Mouse (Mus musculus): ENCODE measurements around the gene Arfip1.
"Not testable (repeated sequence)": the region's sequence is repeated elsewhere in the genome, so short reads cannot be mapped to it uniquely, and the experiment has no call there.

Gene Arfip1

GRCm38 (mm10) chr3:84570501-84570900 is 11.9 kb downstream of the Arfip1 start:
- DNase-seq (ENCODE audit: low spot score) = no peak

- DNase-seq (ENCODE audit: low spot score) = no peak
Observed at GRCm38 (mm10) chr3:84569587-84569986, 12.8 kb downstream of the Arfip1 start.

- no peak for DNase-seq (ENCODE audit: low spot score)
Observed at GRCm38 (mm10) chr3:84568540-84568939, 13.9 kb downstream of the Arfip1 start.

DNA sequence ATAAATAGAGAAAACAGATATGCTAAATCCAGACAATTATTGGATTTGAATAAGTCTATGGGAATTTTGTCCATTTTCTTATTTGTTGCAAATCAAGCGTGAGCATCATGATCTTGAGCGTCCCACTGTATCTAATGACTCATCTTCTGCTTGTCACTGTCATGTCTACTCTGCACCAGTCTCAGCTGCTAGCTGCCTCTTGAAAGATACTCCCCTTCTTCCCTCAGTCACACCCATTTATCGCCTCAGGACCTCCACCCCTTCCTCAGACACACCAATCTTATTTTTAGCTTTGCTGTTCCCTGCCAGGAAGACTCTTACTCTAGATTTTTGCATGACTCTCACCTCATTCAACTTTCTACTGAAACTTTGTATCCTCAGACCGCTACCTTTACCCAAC is 19.0 kb downstream of the Arfip1 start:
- DNase-seq (ENCODE audit: low spot score) = no peak

GRCm38 (mm10) chr3:84562911-84563310 is 19.5 kb downstream of the Arfip1 start:
- DNase-seq (ENCODE audit: low spot score) = not testable (repeated sequence)

DNA sequence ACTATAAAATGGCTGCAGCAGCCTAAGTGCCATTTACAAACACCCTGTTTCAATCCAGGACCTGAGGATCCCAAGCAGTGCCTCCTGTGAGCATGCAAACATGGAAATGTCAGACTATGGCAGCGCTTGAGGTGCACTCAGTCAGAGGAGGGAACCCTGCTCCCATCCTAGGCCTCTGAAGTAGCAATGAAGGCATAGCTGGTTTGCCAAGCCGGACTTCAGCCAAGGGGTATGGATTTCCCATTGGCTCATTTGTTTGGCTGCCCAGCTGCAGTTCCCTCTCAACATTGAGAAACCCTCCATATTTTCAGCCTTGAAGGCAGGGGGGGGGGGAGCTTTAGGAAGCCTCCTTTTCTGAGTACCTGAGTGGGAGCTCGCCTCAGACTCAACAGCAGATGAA is 24.1 kb downstream of the Arfip1 start:
- DNase-seq (ENCODE audit: low spot score) = no peak

DNA sequence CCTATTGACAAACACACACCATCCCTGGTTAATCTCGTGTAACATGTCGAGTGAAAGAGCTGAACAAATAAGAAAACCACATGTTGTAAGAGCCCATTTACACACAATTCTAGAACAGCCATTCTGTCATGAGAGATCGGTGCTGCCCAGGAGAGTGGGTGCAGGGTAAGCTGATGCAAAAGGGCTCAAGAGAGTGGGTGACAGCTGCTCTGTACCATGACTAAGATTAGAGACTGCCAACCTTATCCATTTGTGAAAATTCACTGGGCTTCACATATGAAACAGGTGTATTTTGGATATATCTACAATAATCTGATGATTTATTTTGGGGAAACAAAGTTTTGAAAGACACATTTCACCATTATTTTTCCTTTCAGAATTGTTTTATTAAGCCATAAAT is 26.6 kb downstream of the Arfip1 start:
- DNase-seq (ENCODE audit: low spot score) = no peak

DNA sequence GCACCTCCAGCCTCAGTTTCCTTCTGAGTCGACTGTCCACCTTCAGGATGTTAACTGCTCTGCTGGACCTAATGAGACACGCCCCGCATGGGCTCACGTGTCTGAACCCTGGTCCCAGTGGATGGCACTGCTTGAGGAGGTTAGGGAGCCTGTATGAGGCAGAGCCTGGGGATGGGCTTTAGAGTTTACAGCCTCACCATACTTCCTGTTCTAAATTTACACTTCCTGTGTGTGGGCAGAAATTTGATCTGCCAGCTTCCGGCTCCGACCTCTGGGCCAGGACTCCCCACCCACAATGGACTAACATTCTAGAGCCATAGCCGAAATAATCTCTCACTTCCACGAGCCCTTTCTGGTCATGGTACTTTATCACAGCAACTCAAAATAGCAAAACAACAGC is 35.2 kb downstream of the Arfip1 start:
- DNase-seq (ENCODE audit: low spot score) = no peak

DNA sequence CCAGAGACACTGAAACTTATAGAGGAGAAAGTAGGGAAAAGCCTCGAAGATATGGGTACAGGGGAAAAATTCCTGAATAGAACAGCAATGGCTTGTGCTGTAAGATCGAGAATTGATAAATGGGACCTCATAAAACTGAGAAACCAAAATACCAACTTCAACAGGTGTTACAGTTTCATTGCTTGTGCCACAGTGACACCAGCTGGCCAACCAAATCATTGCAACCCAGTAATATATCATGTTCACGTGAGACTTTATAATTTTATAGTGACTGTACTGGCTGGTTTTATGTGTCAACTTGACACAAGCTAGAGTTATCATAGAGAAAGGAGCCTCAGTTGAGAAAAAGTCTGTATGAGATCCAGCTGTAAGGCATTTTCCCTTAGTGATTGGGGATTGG is 40.0 kb downstream of the Arfip1 start:
- peak; percentile 54 for DNase-seq (ENCODE audit: low spot score)

DNA sequence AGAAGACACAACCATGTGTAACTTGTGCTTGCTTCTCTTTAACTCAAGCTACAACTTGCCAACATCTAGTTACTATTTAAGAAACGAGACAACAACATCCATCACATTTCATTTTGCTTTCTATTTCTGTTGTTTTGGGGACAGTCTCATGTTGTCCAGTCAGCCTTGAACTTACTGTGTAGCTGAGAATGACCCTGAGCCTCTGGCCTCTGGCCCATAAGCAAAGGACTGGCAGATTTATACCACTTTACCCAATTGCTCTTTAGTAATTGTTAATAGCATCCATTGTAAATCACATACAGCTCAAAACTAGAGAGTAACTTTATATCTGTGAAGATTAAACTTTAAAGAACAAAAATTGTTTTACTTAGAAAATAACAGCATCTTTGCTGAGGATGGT is 40.5 kb downstream of the Arfip1 start:
- DNase-seq (ENCODE audit: low spot score) = no peak

- DNase-seq (ENCODE audit: low spot score) = no peak
Observed at GRCm38 (mm10) chr3:84540640-84541039, 41.8 kb downstream of the Arfip1 start.

GRCm38 (mm10) chr3:84536987-84537386 is 45.4 kb downstream of the Arfip1 start:
- no peak for DNase-seq (ENCODE audit: low spot score)

GRCm38 (mm10) chr3:84533227-84533626 is 49.2 kb downstream of the Arfip1 start:
- no peak for DNase-seq (ENCODE audit: low spot score)

DNA sequence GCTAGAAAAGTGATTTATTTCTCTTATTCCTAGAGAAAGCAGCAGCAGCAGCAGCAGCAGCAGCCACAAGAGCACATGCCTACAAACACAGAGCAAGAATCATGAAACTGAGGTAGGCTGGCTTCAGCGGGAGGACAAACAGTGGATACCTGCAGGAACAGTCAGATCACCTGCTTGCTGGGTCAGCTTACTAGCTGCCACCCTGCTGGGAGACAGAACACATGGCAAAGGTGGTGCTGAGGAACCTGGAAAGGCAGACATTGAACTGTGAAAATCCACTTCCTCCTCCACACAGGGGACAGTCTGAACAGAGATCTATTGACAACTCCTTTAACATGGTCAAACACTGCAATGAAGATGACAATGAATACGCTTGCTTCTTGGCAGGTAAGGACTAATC is 53.4 kb downstream of the Arfip1 start:
- no peak for DNase-seq (ENCODE audit: low spot score)

GRCm38 (mm10) chr3:84524952-84525351 is 57.5 kb downstream of the Arfip1 start:
- no peak for DNase-seq (ENCODE audit: low spot score)

DNA sequence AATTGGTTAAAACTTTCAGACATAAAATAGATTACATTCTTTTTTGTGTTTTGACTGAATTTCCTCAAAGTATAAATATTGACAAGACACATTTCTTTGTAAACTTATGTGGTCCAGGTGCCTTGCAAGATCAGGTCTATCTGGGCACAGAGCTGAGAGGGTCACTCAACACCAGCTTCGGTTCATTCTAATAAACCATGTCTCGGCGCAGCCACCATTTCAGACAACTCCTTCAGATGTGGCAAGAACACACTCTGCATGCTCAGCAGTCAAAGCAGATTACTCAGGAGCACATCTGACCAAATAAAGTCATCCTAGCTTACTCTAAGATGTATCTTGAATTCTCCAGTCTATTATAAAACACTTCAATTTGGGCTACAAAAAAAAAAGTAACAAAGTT is 66.3 kb downstream of the Arfip1 start:
- no peak for DNase-seq (ENCODE audit: low spot score)

DNA sequence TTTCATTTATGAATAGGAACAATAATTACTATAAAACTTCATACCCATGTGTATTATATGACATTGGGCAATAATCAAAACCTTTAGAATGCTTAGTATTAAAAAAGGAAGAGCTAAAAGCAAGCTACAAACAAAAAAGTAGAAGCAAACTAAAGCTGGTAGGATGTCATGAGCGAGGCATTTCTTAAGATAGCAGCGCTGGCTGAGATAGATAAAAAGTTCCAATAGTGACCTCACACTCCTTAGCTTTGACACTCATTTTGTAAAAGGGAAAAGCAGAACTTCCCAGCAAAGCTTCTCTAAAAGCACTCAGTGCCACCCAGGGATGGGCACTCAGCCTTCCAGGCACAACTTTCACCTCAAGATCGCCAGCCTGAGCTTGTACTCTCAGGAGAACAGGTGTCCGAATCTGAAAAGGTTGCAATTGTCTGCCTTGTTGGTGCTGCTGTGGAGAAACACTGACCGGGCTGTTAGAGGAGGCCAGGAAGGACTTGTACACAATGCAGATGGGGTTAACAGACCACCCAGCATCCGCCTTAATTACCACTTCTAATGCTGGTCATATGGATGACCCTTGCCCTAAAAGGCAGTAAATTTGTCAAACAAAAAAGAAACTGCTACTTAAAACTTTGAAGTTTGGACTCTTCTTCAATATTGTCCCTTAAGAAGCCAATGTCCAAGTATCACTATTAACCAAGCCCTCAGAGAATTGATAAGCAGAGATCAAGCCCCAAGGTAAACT is 69.5 kb downstream of the Arfip1 start:
- no peak for DNase-seq (ENCODE audit: low spot score)

DNA sequence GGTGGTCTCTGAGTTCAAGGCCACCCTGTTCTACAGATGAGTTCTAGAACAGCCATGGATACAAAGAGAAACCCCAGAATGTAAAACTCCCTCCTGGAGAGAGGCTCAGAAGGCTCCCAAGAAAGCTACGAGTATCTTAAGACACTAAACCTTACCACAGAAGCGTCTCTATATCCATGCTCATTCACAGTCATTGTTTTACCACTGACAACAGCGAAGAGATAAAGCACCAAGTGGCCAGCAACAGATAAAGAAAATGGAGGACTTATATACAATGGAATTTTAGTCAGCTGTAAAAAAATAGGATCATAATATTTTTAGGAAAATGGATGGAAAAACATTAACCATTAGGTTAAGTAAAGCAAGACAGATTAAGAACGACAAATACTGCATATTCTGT is 77.2 kb downstream of the Arfip1 start:
- DNase-seq (ENCODE audit: low spot score) = no peak

DNA sequence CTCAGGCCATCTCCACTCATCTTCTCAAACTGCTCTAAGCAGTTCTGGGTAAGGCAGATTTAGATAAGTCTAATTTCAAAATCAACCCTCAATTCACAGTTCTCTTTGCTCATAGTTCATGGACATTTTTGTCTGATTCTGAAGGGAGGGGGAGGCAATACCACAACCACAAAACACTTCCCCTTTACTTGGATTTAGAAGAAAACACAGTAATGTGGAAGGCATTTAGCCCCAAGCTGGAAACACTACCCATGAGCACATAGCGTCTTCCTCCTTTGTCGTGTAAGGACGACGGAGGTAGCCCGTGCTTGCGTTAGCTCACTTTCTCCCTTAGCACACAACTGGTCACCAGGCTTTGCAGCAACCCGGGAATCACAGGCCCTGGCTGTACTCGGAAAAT is 78.1 kb downstream of the Arfip1 start:
- peak; percentile 24 for DNase-seq (ENCODE audit: low spot score)

GRCm38 (mm10) chr3:84502101-84502500 is 80.3 kb downstream of the Arfip1 start:
- no peak for DNase-seq (ENCODE audit: low spot score)

- peak; percentile 29 for DNase-seq (ENCODE audit: low spot score)
Observed at GRCm38 (mm10) chr3:84500491-84500890, 81.9 kb downstream of the Arfip1 start.

DNA sequence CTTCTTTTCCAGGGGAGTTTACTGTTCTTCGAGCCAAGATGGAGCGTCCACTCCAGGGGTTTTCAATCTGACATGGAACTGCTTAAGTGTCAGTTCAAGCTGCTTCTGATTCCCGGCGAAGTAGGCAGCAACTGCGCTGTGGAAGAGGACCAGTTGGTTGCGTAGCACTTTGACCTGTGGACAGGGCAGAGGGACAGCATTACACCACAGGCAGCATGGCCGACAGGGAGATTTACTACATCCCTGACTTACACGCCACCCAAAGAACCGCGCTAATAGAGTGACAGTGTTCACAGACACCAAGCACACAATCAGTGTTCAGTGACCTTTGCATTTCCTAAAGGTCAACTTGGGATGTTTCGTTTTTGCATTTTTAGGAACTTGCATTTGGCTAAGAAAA is 84.7 kb downstream of the Arfip1 start:
- no peak for DNase-seq (ENCODE audit: low spot score)

GRCm38 (mm10) chr3:84492657-84493056 is 89.8 kb downstream of the Arfip1 start:
- DNase-seq (ENCODE audit: low spot score) = no peak

DNA sequence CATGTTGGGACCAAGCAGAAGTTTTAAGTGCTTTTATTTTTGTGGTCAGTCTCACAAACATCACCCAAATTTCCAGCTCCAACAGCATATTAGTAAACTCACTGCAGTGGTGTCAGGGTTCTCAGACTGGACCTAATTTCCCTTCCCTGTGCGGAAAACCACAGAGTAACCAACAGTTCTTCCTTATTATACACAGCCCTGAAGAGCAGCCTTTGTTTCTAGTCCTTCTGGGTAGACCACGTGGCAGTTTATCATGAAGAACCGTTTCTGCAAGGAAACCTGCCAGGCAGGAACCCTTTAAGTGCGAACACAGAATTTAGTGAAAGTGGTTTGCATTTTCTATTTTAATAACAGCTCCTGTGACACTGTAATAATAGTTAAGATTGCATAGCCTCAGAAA is 90.3 kb downstream of the Arfip1 start:
- DNase-seq (ENCODE audit: low spot score) = peak; percentile 29

Measured in lung, postnatal 25 days (tissue).